Mouse (Mus musculus) brain, adult 2 months (tissue): ENCODE measurements around the gene Gsx2.
A peak's percentile ranks its signal among the peaks of the same experiment; 100 is the strongest.

Source experiments
- DNase-seq: peaks from one replicate; pipeline ENCODE4 v3.0.0; 2011; ENCODE audit warnings: low read depth, low spot score

Gene Gsx2

GRCm38 (mm10) chr5:75076326-75077050, 1.1 kb downstream of the Gsx2 start:
- no peak for DNase-seq

GRCm38 (mm10) chr5:75077051-75077380, 1.6 kb downstream of the Gsx2 start:
- DNase-seq, result no peak

DNA sequence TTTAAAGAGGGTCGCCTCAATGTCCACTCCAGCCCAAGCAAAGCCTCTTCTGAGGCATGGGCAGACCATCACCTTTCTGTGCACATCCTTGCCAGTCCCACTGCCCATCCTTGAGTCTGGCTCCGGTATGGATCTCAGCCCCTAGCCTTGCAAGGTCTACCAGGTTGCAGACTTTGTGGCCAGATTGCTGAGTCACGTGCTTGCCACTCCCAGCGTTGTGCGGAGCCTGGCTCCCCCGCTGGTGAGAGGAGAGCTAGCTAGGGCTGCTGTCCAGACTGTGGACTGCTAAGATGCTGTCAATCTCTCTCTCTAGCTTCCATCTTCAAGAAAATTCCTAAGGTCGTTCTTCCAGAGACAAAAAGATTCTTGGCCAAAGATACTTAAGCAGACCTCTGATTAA, 4.2 kb downstream of the Gsx2 start:
- DNase-seq, result no peak

DNA sequence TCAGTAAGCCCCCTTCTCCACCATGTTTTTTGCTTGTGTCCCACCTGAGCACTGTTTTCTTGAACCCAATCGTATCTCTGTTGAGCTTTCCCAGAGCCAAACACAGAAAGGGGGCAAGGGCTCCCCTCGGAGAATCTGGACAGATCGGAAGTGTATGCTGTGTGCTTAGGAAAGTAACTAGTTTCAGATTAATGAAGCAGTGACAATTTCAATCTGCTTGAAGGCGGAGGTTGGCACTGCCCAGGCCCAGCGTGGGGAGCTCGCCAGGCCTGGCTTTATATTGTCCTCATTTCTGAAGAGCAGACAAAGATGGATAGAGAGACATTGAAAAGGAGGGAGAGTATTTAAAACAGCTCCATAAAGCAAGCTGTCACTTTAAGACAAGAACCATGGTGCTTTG, 7.0 kb downstream of the Gsx2 start:
- no peak for DNase-seq

DNA sequence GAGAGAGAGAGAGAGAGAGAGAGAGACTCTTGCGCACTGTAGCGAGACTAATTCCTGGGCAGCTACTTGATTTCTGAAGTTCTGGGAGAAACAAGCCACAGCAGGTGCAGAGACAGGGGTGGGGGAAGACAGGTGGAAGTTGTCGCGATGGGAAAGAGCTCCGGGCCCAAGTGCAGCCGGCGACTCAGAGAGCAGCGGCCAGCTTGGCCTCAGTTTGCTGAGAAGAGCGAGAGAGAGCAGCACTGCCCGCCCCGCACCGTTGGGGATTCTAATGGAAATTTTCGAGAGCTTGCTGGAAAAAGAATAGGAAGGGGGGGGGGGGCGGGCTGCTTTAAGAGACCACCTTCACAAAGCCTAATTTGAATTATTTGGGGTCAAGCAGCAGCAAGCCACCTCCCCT, 7.7 kb downstream of the Gsx2 start:
- DNase-seq, result no peak

DNA sequence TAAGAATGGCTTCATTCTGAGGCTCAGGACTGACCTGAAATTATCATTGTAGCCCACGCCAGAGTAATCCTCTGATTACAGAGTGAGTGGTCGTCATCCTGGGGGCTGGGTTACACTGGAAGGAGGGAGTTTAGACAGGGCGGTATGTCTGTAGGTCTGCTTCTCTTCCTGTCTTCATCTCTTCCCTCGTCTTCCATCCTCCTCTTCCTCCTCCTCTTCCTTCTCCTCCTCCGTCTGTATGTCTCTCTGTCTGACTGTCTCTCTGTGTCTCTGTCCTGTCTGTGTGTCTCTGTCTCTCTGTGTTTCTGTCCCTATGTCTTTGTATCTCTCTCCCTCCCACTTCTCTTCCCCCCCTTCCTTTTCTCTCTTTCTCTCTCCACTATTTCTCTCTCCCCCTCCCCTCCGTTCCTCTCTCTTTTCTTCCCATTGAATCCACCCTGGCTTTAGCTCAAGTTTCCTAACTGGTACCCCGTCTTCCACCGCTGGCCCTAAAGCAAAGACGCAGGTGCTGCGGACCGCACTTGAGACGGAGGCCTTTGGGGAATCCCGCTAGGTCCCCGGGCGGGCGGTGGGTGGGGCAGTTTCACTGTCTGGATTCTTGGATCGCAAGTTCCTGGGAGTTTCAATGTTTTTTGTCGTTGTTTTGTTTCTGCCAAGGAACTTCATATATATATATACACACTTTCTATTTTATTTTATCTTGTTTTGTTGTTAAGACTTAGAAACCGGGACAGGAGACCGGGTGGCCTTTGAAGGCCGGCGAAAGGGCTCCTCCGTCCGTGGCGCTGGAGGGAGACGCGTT, 8.4 kb downstream of the Gsx2 start:
- no peak for DNase-seq

DNA sequence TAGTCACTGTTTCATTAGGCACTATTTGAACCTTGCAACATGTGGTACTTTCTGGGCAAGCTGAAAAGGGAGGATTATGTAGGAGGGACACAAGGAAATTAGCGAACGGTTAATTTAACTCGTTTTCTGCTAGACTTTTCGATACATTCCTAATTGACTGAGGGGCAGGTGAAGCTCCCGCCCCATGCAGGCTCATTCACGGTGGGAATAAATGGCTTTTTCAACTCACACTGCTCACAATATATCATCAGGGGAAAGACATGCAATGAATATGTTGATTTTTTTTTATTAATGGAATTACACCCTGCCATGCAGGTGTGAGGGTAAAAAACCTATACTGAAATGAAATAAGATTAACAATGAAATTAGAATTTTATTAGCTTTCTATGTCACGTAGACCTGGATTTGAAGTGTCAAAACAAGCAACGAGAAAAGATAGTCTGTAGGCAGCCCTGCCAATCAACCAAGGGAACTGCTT, 9.0 kb downstream of the Gsx2 start:
- no peak for DNase-seq

DNA sequence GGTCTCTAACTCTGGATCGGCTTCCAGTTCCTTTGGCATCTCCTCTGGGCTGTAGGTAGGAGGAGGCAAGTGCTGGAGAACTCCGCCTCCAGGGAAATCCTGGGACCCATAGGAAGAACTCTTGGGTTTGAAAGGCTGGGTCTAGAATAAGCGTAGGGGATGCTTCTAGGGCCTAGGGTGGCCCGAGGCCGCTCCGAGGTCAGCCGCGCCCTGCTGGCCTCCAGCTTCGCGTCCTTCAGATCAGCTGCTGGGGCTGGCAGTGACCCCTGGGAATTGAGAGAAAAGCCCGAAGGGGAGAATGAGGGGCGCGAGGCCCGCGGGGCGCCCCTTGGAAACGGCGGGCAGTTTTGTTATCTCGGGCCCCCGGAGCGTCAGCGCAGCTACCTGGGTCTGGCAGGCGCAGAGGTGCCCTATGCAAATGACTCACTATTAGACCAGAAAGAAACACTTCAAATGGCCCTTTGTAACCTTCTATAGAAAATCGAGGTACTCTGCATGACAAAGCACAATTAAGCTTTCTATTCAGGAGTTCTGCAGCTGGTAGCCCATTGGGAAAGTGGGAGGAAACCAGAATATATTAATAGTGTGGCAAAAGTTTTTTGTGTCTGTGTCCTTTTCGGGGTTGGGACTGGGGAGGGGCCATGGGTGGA, 9.6 kb downstream of the Gsx2 start:
- no peak for DNase-seq

DNA sequence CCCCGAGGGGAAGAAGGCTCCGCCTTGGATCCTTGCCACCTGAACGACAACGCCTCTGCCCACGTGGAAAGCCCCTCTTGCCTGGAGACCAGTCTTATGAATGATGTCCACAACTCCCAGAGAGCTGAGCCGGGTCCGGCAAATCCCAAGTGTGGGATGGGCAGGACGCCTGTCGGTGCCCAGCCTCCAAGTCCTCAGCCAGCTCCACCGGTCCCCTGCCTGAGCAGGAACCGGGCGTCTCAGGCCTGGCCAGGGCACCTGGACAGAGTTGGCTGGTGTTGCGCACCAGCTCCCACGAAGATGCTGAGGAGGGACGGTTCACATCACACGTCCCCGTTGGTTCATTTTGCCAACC, 10.1 kb downstream of the Gsx2 start:
- no peak for DNase-seq

DNA sequence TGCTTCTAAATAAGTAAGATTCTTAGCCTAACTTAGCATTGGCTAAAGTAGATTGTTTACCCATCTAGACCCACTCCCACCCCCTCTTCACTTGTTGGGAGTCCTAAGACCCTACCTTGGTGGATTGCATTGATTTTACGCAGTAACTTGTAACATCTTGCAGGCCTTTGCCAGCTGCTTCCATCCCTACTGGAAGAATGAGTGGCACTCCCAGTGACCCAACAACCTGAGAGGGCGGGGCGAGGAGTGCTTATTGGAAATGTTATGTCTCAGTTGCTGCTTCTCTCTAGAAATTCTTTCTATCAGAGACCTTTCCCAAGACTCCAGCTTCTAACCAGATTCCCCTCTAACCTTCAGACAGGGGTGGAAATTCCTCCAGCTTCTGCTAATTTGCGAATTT, 10.5 kb downstream of the Gsx2 start:
- no peak for DNase-seq

DNA sequence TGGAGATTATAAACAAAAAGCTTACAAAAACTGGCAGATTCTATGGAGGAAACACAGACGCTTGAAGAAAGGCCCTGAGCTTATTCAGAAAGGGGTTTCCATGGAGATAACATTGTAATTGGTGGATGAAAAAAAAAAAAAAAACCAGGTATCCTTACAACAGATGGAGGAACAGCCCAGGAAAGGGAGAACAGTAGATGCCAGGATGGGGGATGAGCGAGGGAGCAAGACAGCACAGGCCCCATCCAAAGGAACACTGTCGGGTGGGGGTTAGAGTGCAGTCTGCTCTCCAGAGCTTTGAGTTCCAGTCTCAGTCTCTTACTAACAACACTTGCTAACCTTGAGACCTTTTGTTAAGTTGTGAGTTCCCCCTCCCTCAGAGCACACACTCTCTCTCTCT, 31.1 kb downstream of the Gsx2 start:
- peak; percentile 6 for DNase-seq

- no peak for DNase-seq
Observed at GRCm38 (mm10) chr5:75109368-75109767, 34.0 kb downstream of the Gsx2 start.

- no peak for DNase-seq
Observed at GRCm38 (mm10) chr5:75111781-75112180, 36.4 kb downstream of the Gsx2 start.

DNA sequence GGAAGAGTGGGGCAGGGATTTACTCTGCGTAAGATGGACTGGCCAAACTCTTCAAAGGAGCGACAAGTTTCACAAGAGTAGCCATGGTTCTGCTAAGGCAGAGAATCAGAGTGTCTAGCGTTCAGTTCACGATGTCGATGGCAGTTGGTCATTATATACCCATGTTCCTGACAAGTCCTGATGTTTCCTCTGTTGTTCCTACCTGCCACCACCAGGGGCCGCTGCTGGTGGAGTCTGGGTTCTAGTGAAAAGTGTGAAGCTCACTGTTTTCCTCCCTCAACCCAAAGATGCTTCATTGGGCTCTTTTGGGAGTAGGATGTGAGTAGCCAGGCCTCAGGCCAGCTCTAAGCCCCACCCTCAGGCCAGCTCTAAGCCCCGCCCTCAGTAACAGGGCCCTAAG, 43.4 kb downstream of the Gsx2 start:
- DNase-seq, result no peak

DNA sequence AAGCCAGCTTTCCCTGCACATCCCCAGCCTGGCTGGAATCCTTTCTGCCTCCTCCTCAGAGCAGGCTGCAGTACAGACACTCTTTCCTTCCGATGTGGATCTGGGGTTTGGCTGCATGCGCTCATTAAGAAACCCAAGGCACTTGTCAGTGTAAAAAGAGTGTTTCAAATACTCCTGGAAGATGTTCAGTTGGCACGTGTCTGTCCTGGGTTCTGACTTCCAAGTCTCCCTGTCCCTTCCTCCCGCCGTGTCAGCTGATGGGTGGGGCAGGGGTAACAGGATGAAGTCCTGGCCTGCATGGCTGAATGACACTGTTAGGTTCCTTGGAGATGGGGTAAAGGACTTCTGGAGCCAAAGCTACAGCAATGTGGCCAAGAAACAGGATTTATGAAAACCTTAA, 46.2 kb downstream of the Gsx2 start:
- peak; percentile 2 for DNase-seq
